Mouse (Mus musculus): ENCODE results near the gene Tldc2.

Gene Tldc2

GRCm38 (mm10) chr2:157063241-157063700, 23.6 kb upstream of the Tldc2 start:
- 36% methylated on average over 4 of the region's 4 CpGs for WGBS

GRCm38 (mm10) chr2:157064136-157064535, 22.7 kb upstream of the Tldc2 start:
- WGBS: 33% methylated on average over 7 of the region's 7 CpGs

- WGBS: 81% methylated on average over 14 of the region's 14 CpGs
Observed at GRCm38 (mm10) chr2:157064978-157065878, 21.6 kb upstream of the Tldc2 start.

- WGBS: 53% methylated on average over 7 of the region's 7 CpGs
Observed at GRCm38 (mm10) chr2:157065879-157066226, 21.0 kb upstream of the Tldc2 start.

GRCm38 (mm10) chr2:157066731-157067430, 20.0 kb upstream of the Tldc2 start:
- WGBS: 79% methylated on average over 7 of the region's 7 CpGs

- 44% methylated on average over 14 of the region's 14 CpGs for WGBS
Observed at GRCm38 (mm10) chr2:157068701-157069354, 18.0 kb upstream of the Tldc2 start.

GRCm38 (mm10) chr2:157069355-157069735, 17.5 kb upstream of the Tldc2 start:
- WGBS: 45% methylated on average over 3 of the region's 3 CpGs

- WGBS: 32% methylated on average over 3 of the region's 3 CpGs
Observed at GRCm38 (mm10) chr2:157069755-157070315, 17.0 kb upstream of the Tldc2 start.

GRCm38 (mm10) chr2:157070365-157070764, 16.5 kb upstream of the Tldc2 start:
- WGBS: 42% methylated on average over 9 of the region's 9 CpGs

GRCm38 (mm10) chr2:157071556-157071955, 15.3 kb upstream of the Tldc2 start:
- 48% methylated on average over 2 of the region's 2 CpGs for WGBS

GRCm38 (mm10) chr2:157072316-157072990, 14.4 kb upstream of the Tldc2 start:
- WGBS: 73% methylated on average over 9 of the region's 9 CpGs

GRCm38 (mm10) chr2:157073378-157074052, 13.3 kb upstream of the Tldc2 start:
- 56% methylated on average over 9 of the region's 9 CpGs for WGBS

- WGBS: 45% methylated on average over 9 of the region's 9 CpGs
Observed at GRCm38 (mm10) chr2:157074186-157074724, 12.6 kb upstream of the Tldc2 start.

GRCm38 (mm10) chr2:157074772-157075171, 12.1 kb upstream of the Tldc2 start:
- 51% methylated on average over 5 of the region's 5 CpGs for WGBS

- WGBS: 70% methylated on average over 3 of the region's 3 CpGs
Observed at GRCm38 (mm10) chr2:157075226-157075625, 11.6 kb upstream of the Tldc2 start.

- WGBS: 7% methylated on average over 3 of the region's 3 CpGs
Observed at GRCm38 (mm10) chr2:157075685-157076084, 11.2 kb upstream of the Tldc2 start.

GRCm38 (mm10) chr2:157076585-157076984, 10.3 kb upstream of the Tldc2 start:
- 65% methylated on average over 7 of the region's 7 CpGs for WGBS

GRCm38 (mm10) chr2:157077160-157077559, 9.7 kb upstream of the Tldc2 start:
- 16% methylated on average over 5 of the region's 5 CpGs for WGBS

GRCm38 (mm10) chr2:157077641-157078058, 9.2 kb upstream of the Tldc2 start:
- 1% methylated on average over 15 of the region's 15 CpGs for whole genome bisulfite sequencing

- under 1% methylated on average over 79 of the region's 79 CpGs for WGBS
Observed at GRCm38 (mm10) chr2:157078059-157078792, 8.6 kb upstream of the Tldc2 start.
